Comparison of ENCODE assay signal across 9 mouse cellular contexts in the genomic region with DNA sequence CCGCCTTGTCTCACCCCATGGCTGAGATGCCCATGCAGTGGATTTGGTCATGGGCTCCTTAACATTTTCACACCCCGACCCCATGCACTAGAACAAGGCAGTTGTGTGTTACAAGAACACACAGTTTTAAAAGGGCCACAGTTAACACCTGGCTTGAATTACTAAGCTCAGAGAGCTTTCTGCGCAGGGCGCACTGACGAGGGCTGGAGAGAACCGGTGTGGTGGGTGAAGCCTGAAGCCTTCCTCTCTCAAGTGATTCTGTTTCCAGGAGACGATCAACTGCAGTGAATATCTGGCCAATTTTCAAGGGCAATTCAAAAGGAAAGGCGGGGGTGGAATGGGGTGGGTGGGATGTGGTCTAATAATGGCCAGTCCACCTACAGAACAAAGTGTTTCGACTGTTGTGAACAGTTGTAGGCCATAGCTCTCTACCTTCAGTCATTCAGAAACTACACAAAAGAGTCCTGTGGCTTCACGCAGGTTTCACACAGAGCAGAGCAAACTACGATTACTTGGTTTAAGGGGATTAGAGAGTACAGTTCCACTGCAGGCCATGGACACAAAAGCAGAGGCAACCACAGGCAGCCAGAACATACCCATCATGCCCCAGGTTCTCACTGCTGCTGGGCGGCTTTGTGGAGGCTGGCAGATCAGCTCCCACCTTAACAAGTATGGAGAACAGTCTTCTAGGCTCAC.
DNase-seq lines count a peak whose midpoint lies in the region; ATAC-seq lines count a peak whose summit lies in the region.
"Had no signal": no experiment of that assay in that cellular context is flagged by ENCODE, and none has a peak within 500 bp of the region (broad histone marks: within the 10 kb centered on the region; RNA-seq: fewer than 3 reads in every experiment).

No protein-coding gene starts in this region.

- H3K4me1 ChIP-seq in kidney, embryonic 15.5 days, result peaks cover 32% of the 10 kb centered on the region
- peaks cover 72% of the 10 kb centered on the region for H3K4me1 ChIP-seq in embryonic facial prominence, embryonic 12.5 days
- no peaks in the 10 kb centered on the region for H3K4me1 ChIP-seq in hindbrain, embryonic 11.5 days (replicated peaks; ENCODE audit: control insufficient read depth, insufficient read depth, low read length)
- H3K4me1 ChIP-seq in midbrain, embryonic 14.5 days (ENCODE audit: control insufficient read depth, insufficient read depth, low read length), result peaks cover 7% of the 10 kb centered on the region; the same call in 1 of the 2 replicates
- H3K4me1 ChIP-seq: liver, embryonic 12.5 days had no signal

- H3K36me3 ChIP-seq in kidney, embryonic 15.5 days, result peaks cover 53% of the 10 kb centered on the region
- H3K36me3 ChIP-seq in embryonic facial prominence, embryonic 12.5 days, result peaks cover 28% of the 10 kb centered on the region
- peaks cover 6% of the 10 kb centered on the region; the same call in 1 of the 2 replicates for H3K36me3 ChIP-seq in hindbrain, embryonic 11.5 days (ENCODE audit: control insufficient read depth, insufficient read depth, low read length)
- peaks cover 60% of the 10 kb centered on the region for H3K36me3 ChIP-seq in midbrain, embryonic 14.5 days (ENCODE audit: control insufficient read depth, insufficient read depth, low read length)

- H3K9me3 ChIP-seq in kidney, embryonic 15.5 days (replicated peaks), result no peaks in the 10 kb centered on the region
- H3K9me3 ChIP-seq in embryonic facial prominence, embryonic 12.5 days, result no peaks in the 10 kb centered on the region
- H3K9me3 ChIP-seq in hindbrain, embryonic 11.5 days (ENCODE audit: control insufficient read depth, low read length), result no peaks in the 10 kb centered on the region
- H3K9me3 ChIP-seq in midbrain, embryonic 14.5 days (ENCODE audit: control insufficient read depth, low read length), result no peaks in the 10 kb centered on the region
- H3K9me3 ChIP-seq: liver, embryonic 12.5 days had no signal

- no peak for ATAC-seq in kidney, embryonic 15.5 days (replicated peaks; ENCODE audit: low FRiP score)
- no peak for ATAC-seq in embryonic facial prominence, embryonic 12.5 days (ENCODE audit: insufficient number of reproducible peaks, insufficient read depth, low FRiP score, low TSS enrichment)
- peak; percentile 25; the same call in 1 of the 2 replicates for ATAC-seq in hindbrain, embryonic 11.5 days (ENCODE audit: low FRiP score)
- peak; percentile 74; the same call in 1 of the 2 replicates for ATAC-seq in midbrain, embryonic 14.5 days (ENCODE audit: low FRiP score, low TSS enrichment)
- no peak for ATAC-seq in cerebellum, adult (ENCODE audit: insufficient number of reproducible peaks, low FRiP score, low TSS enrichment)
- ATAC-seq: liver, embryonic 12.5 days had no signal

- DNase-seq in kidney, adult 9 months, result no peak
- DNase-seq in hindbrain, embryonic 11.5 days (ENCODE audit: low spot score), result no peak
- peak; percentile 68 for DNase-seq in midbrain, embryonic 14.5 days
- no peak for DNase-seq in left cerebral cortex, postnatal 14 days (ENCODE audit: low spot score in 2 of 2)
- DNase-seq in frontal cortex, postnatal 10 days (ENCODE audit: low spot score in 2 of 2), result no peak

- peak overlapping the region; percentile 59; the same call in 1 of the 2 replicates for H3K27ac ChIP-seq in kidney, embryonic 15.5 days
- H3K27ac ChIP-seq in embryonic facial prominence, embryonic 12.5 days, result peak overlapping the region; percentile 87
- H3K27ac ChIP-seq in hindbrain, embryonic 11.5 days (ENCODE audit: low read depth, low read length), result no peak overlapping the region
- H3K27ac ChIP-seq in midbrain, embryonic 14.5 days (replicated peaks; ENCODE audit: low read depth, low read length), result no peak overlapping the region
- H3K27ac ChIP-seq: liver, embryonic 12.5 days had no signal

- intact Hi-C loops in left cerebral cortex, postnatal 14 days (cut with DNase I), result no loop called here

- H3K27me3 ChIP-seq in kidney, embryonic 15.5 days, result no peaks in the 10 kb centered on the region
- no peaks in the 10 kb centered on the region for H3K27me3 ChIP-seq in embryonic facial prominence, embryonic 12.5 days
- H3K27me3 ChIP-seq in hindbrain, embryonic 11.5 days (ENCODE audit: control insufficient read depth, insufficient read depth, low read length), result no peaks in the 10 kb centered on the region
- peaks cover 14% of the 10 kb centered on the region; the same call in 1 of the 2 replicates for H3K27me3 ChIP-seq in midbrain, embryonic 14.5 days (ENCODE audit: control insufficient read depth, insufficient read depth, low read length)
- H3K27me3 ChIP-seq: liver, embryonic 12.5 days had no signal

- no peak overlapping the region for H3K9ac ChIP-seq in kidney, embryonic 15.5 days
- no peak overlapping the region for H3K9ac ChIP-seq in embryonic facial prominence, embryonic 12.5 days
- no peak overlapping the region for H3K9ac ChIP-seq in hindbrain, embryonic 11.5 days (ENCODE audit: low read depth, low read length)
- H3K9ac ChIP-seq in midbrain, embryonic 14.5 days (replicated peaks; ENCODE audit: low read length), result no peak overlapping the region
- H3K9ac ChIP-seq: liver, embryonic 12.5 days had no signal

- WGBS in kidney, embryonic 15.5 days, result 76% methylated on average over 12 of the region's 12 CpGs
- 34% methylated on average over 12 of the region's 12 CpGs for WGBS in embryonic facial prominence, embryonic 12.5 days
- WGBS in hindbrain, embryonic 11.5 days, result 62% methylated on average over 12 of the region's 12 CpGs
- 32% methylated on average over 12 of the region's 12 CpGs for WGBS in midbrain, embryonic 14.5 days

- no peak overlapping the region for H3K4me2 ChIP-seq in kidney, embryonic 15.5 days
- H3K4me2 ChIP-seq in embryonic facial prominence, embryonic 12.5 days (replicated peaks), result no peak overlapping the region
- no peak overlapping the region for H3K4me2 ChIP-seq in hindbrain, embryonic 11.5 days (replicated peaks; ENCODE audit: low read depth, low read length)
- H3K4me2 ChIP-seq in midbrain, embryonic 14.5 days (ENCODE audit: low read length), result no peak overlapping the region
- H3K4me2 ChIP-seq: liver, embryonic 12.5 days had no signal

- H3K4me3 ChIP-seq in kidney, embryonic 15.5 days (replicated peaks), result no peak overlapping the region
- H3K4me3 ChIP-seq in embryonic facial prominence, embryonic 12.5 days, result no peak overlapping the region
- no peak overlapping the region for H3K4me3 ChIP-seq in hindbrain, embryonic 11.5 days (ENCODE audit: low read depth, low read length)
- no peak overlapping the region for H3K4me3 ChIP-seq in midbrain, embryonic 14.5 days (replicated peaks; ENCODE audit: low read depth, low read length)
- H3K4me3 ChIP-seq: liver, embryonic 12.5 days had no signal

Comparison
In these comparisons a context has a peak if more than half of its experiments do, and no peak if none do; other contexts are left out.
1. ATAC-seq: peak in hindbrain, embryonic 11.5 days (single experiment) and midbrain, embryonic 14.5 days (single experiment); none in kidney, embryonic 15.5 days (single experiment), embryonic facial prominence, embryonic 12.5 days (single experiment) and cerebellum, adult (single experiment).
2. H3K27ac ChIP-seq: peak in kidney, embryonic 15.5 days (single experiment) and embryonic facial prominence, embryonic 12.5 days (single experiment); none in hindbrain, embryonic 11.5 days (single experiment) and midbrain, embryonic 14.5 days (single experiment).